Mouse (Mus musculus): ENCODE measurements around the gene Ggt5. TPM values are rescaled to one million over a fixed set of nuclear protein-coding genes. Genes with fewer than 3 reads are reported as not detected.

Gene Ggt5
- total and polyA plus RNA-seq, 2 experiments from 2014 or later: 2.3 to 2.8 TPM

DNA sequence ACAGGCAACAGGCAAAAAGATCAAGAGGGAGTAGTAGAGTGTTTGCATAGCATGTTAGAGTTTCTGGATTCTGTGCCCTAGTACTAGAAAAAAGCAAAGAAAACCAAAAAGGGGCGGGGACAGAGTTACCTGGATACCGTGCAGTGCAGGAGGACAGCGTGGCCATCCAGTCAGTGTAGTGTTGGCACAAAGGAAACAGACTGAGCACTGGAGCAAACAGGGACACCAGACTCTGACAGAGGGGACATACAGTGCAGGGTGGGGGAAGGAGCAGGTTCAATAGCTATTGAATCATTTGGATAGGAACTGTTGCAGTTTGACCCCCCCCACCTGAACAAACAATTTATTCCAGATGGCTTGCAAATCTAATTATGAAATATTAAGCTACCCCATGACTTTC is 37.9 kb downstream of the Ggt5 start:
- H3K27me3 ChIP-seq (ENCODE audit: insufficient read depth, low read length): no peaks in the 10 kb centered on the region
- no peak for ATAC-seq
- no peak overlapping the region for H3K4me3 ChIP-seq (ENCODE audit: low read length)
- no peak for TF ChIP-seq CTCF (IDR thresholded peaks at IDR 0.05; ENCODE audit: low read depth)
- no peak overlapping the region for H3K9ac ChIP-seq (replicated peaks; ENCODE audit: low read length)
- H3K9me3 ChIP-seq (ENCODE audit: low read length): no peaks in the 10 kb centered on the region
- WGBS: 69% methylated on average over 3 of the region's 3 CpGs
- no peaks in the 10 kb centered on the region for H3K36me3 ChIP-seq (ENCODE audit: insufficient read depth, low read length)
- H3K27ac ChIP-seq: no peak overlapping the region
- no peak for DNase-seq (ENCODE audit: low spot score)
- no peak overlapping the region for H3K4me2 ChIP-seq (ENCODE audit: low read depth, low read length)
- H3K4me1 ChIP-seq (ENCODE audit: insufficient read depth, low read length): no peaks in the 10 kb centered on the region

DNA sequence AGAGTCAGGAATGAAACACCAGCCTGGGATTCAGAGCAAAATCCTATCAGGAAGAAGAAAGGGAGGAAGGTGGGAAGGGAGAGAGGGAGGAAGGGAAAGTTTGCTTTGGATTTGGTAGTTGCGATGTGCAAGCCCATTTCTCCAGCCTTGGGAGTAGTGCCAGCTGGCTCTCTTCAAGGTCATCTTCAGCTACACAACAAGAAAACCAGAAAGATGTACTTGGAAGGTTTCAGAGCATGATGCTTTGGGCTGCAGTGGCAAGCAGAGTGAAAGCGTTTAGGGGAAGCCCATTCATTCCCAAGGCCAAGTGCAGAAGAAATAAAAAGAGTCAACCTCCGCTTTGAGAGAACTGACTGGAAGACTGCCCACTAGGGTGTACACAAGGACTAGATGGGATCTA is 38.4 kb downstream of the Ggt5 start:
- ATAC-seq (no peak), DNase-seq (ENCODE audit: low spot score) (peak; percentile 20)
- H3K9ac ChIP-seq (replicated peaks; ENCODE audit: low read length): no peak overlapping the region
- no peak overlapping the region for H3K27ac ChIP-seq
- no peaks in the 10 kb centered on the region for H3K9me3 ChIP-seq (ENCODE audit: low read length)
- no peak overlapping the region for H3K4me2 ChIP-seq (ENCODE audit: low read depth, low read length)
- TF ChIP-seq CTCF (IDR thresholded peaks at IDR 0.05; ENCODE audit: low read depth): no peak
- no peak overlapping the region for H3K4me3 ChIP-seq (ENCODE audit: low read length)
- 67% methylated on average over 3 of the region's 3 CpGs for WGBS
- no peaks in the 10 kb centered on the region for H3K36me3 ChIP-seq (ENCODE audit: insufficient read depth, low read length)
- H3K27me3 ChIP-seq (ENCODE audit: insufficient read depth, low read length): no peaks in the 10 kb centered on the region
- no peaks in the 10 kb centered on the region for H3K4me1 ChIP-seq (ENCODE audit: insufficient read depth, low read length)

DNA sequence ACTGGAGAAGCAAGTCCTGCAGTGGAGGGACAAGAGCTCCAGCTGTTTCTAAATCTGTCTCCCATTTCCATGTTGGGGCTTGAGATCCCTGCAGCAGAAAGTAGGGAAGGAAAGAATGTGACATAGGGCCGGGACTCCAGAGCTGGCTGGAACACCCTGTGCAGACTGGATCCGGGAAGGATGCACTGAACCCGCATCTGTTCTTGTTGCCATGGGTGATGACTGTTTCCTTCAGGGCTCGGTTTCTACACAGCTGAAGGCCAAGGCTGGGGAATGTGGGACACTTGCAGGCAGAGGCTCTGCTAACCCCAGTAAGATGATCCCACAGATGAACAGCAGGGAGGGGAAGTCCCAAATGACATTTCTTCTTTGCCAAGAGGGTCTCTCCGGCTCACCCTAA is 43.5 kb downstream of the Ggt5 start:
- DNase-seq (ENCODE audit: low spot score): peak; percentile 55
- no peak for TF ChIP-seq CTCF (IDR thresholded peaks at IDR 0.05; ENCODE audit: low read depth)
- 21% methylated on average over 5 of the region's 5 CpGs for WGBS

DNA sequence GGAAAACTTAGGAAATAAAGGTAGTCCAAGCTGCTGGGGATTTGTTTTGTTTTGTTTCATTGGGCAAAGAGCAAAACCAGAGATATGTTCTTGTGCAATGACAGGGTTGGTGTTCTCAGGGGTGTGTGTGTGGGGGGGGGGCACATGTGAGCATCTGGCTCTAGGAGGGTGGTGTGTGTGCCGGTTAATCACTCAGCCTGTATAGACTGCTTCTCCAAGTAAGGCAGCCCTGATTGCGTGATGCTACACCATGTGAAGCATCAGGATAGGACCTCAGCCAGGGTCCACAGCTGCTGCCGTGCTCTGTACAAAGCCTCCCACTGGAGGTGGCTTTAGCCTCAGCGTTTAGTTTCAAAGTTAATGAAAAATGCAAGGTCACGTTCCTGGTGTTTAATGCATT is 43.9 kb downstream of the Ggt5 start:
- Histone ChIP-seq H3K36me3 (ENCODE audit: insufficient read depth, low read length) (no peaks in the 10 kb centered on the region), H3K9ac (replicated peaks; ENCODE audit: low read length) (0 out of 2 replicates have a peak overlapping the region, but pooled peaks have one; percentile 13), H3K4me1 (ENCODE audit: insufficient read depth, low read length) (no peaks in the 10 kb centered on the region; the same call in none of the 2 replicates), H3K4me2 (ENCODE audit: low read depth, low read length) (no peak overlapping the region), H3K9me3 (ENCODE audit: low read length) (no peaks in the 10 kb centered on the region), H3K27ac (peak overlapping the region; percentile 56; the same call in 1 of the 2 replicates), H3K27me3 (ENCODE audit: insufficient read depth, low read length) (no peaks in the 10 kb centered on the region), H3K4me3 (ENCODE audit: low read length) (no peak overlapping the region)
- DNase-seq (ENCODE audit: low spot score) (no peak), ATAC-seq (peak; percentile 57)
- no peak for TF ChIP-seq CTCF (IDR thresholded peaks at IDR 0.05; ENCODE audit: low read depth)
- WGBS: 51% methylated on average over 5 of the region's 5 CpGs

More for the DNA sequence above, 43.5 kb downstream of the Ggt5 start:
- no peaks in the 10 kb centered on the region for H3K36me3 ChIP-seq (ENCODE audit: insufficient read depth, low read length)
- H3K4me2 ChIP-seq (ENCODE audit: low read depth, low read length): no peak overlapping the region
- H3K9ac ChIP-seq (replicated peaks; ENCODE audit: low read length): 0 out of 2 replicates have a peak overlapping the region, but pooled peaks have one; percentile 13
- no peaks in the 10 kb centered on the region for H3K9me3 ChIP-seq (ENCODE audit: low read length)
- no peaks in the 10 kb centered on the region; the same call in none of the 2 replicates for H3K4me1 ChIP-seq (ENCODE audit: insufficient read depth, low read length)
- H3K4me3 ChIP-seq (ENCODE audit: low read length): no peak overlapping the region
- peak; percentile 76; the same call in 1 of the 2 replicates for ATAC-seq
- H3K27me3 ChIP-seq (ENCODE audit: insufficient read depth, low read length): no peaks in the 10 kb centered on the region
- H3K27ac ChIP-seq: peak overlapping the region; percentile 56; the same call in 1 of the 2 replicates

DNA sequence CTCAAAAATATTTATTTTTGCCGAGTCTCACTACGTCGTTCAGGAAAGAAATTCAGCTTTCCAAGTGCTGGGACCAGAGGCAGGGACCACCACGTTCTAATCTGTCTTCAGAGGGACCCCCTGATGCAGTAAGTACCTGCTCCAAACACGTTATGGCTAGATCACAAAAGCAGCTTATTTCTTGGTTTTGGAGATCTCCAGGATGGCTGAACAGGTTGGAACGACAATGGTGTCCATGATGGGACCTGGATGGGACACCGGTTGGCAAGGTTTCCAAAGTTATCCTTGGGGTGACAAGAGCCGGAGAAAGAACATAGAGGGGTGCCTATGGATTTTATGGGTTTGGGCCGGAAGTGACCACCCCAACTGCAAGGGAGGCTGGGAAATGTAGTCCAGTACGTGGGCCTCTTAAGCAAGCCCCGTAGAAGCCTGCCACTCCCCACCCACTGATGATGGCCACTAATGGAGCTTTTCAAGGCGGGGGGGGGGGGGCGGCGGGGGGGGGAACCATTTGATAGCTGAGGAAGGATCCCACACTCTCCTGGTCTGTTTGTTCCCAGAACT is 44.5 kb downstream of the Ggt5 start:
- Histone ChIP-seq H3K27me3 (ENCODE audit: insufficient read depth, low read length) (no peaks in the 10 kb centered on the region), H3K4me3 (ENCODE audit: low read length) (no peak overlapping the region), H3K27ac (no peak overlapping the region), H3K36me3 (ENCODE audit: insufficient read depth, low read length) (no peaks in the 10 kb centered on the region), H3K4me1 (ENCODE audit: insufficient read depth, low read length) (no peaks in the 10 kb centered on the region; the same call in none of the 2 replicates), H3K4me2 (ENCODE audit: low read depth, low read length) (no peak overlapping the region), H3K9me3 (ENCODE audit: low read length) (no peaks in the 10 kb centered on the region), H3K9ac (replicated peaks; ENCODE audit: low read length) (no peak overlapping the region)
- ATAC-seq (no peak), DNase-seq (ENCODE audit: low spot score) (no peak)
- 80% methylated on average over 14 of the region's 14 CpGs for WGBS
- TF ChIP-seq CTCF (IDR thresholded peaks at IDR 0.05; ENCODE audit: low read depth): no peak

DNA sequence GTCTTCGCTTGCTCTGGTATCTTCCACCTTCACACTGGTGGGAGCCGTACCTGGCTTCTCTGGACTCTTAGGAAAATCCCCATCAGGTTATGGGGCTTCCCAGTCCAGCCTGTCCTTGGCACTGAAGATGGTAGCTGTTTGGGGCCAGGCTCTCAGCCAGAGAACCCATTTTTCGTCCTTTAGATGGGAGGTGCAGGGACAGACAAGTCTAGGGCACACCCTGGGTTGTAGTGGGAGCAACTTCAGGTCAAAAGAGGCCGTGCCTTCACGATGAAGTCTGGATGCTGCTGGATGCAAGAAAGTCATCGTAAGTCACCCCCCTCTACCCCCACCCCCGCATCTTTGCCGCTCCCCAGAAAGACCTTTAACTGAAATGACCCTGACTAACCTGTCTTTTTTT is 45.5 kb downstream of the Ggt5 start:
- Histone ChIP-seq H3K4me3 (ENCODE audit: low read length) (no peak overlapping the region), H3K27ac (no peak overlapping the region), H3K4me2 (ENCODE audit: low read depth, low read length) (no peak overlapping the region), H3K4me1 (ENCODE audit: insufficient read depth, low read length) (no peaks in the 10 kb centered on the region; the same call in none of the 2 replicates), H3K9ac (replicated peaks; ENCODE audit: low read length) (no peak overlapping the region), H3K36me3 (ENCODE audit: insufficient read depth, low read length) (no peaks in the 10 kb centered on the region), H3K9me3 (ENCODE audit: low read length) (no peaks in the 10 kb centered on the region), H3K27me3 (ENCODE audit: insufficient read depth, low read length) (no peaks in the 10 kb centered on the region)
- no peak for TF ChIP-seq CTCF (IDR thresholded peaks at IDR 0.05; ENCODE audit: low read depth)
- 93% methylated on average over 8 of the region's 8 CpGs for WGBS
- DNase-seq (ENCODE audit: low spot score) (no peak), ATAC-seq (no peak)

DNA sequence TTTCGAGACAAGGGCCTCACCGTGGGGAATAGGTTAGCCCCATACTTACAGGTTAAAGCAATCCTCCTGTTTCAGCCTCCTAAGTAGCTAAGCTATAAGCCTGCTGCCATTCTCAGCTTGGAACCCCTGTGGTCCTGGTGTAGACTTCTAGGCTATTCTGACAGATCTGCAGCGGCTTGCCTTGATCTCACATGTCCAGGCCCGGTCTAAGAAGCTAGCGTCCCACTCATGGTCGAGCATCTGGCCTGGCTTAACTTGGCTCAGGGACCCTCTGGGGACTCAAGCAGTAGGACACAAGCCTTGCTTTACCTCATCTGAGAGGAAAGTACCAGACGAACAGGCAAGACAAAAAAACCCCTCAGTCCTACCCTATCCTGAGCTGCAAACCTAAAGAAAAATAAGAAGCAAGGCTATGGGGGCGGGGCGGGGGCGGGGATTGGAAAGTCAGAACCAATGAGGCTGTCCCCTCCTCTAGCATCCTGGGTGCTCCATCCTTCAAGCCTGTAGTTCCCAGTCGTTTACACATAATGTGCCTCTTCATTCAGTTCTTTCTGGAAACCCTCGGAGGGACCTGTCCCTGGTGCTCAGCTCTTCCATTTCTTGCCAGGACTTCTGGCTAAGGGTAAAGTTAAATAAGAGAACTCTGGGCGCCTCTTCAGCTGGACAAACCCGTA is 46.0 kb downstream of the Ggt5 start:
- H3K9me3 ChIP-seq (ENCODE audit: low read length): no peaks in the 10 kb centered on the region
- DNase-seq (ENCODE audit: low spot score): no peak
- no peak; the same call in 1 of the 2 replicates for ATAC-seq
- no peak overlapping the region for H3K4me2 ChIP-seq (ENCODE audit: low read depth, low read length)
- WGBS: 71% methylated on average over 14 of the region's 14 CpGs
- no peaks in the 10 kb centered on the region for H3K27me3 ChIP-seq (ENCODE audit: insufficient read depth, low read length)
- H3K36me3 ChIP-seq (ENCODE audit: insufficient read depth, low read length): no peaks in the 10 kb centered on the region
- H3K27ac ChIP-seq: no peak overlapping the region
- H3K9ac ChIP-seq (replicated peaks; ENCODE audit: low read length): no peak overlapping the region
- no peak overlapping the region for H3K4me3 ChIP-seq (ENCODE audit: low read length)
- TF ChIP-seq CTCF (IDR thresholded peaks at IDR 0.05; ENCODE audit: low read depth): no peak
- H3K4me1 ChIP-seq (ENCODE audit: insufficient read depth, low read length): no peaks in the 10 kb centered on the region; the same call in none of the 2 replicates
